Mouse (Mus musculus) limb, embryonic 11.5 days (tissue): ENCODE results near the gene Slc25a22. TPM values are rescaled to one million over a fixed set of nuclear protein-coding genes. Genes with fewer than 3 reads are reported as not detected.

Experiments
- ATAC-seq: fragments of 200-750 bp; cut with Nextera tagmentation; 2 replicates; pipeline ENCODE4 v1.8.0; 2017; ENCODE audit warnings: low read depth; ENCODE audit not compliant: insufficient number of reproducible peaks, low FRiP score, low TSS enrichment
- DNase-seq: peaks from one replicate; pipeline ENCODE4 v3.0.0-alpha.2; 2015; ENCODE audit warnings: low spot score
- H3K27ac ChIP-seq: fragments of 300-500 bp; sonication (generic); replicated peaks from 2 replicates; pipeline ENCODE4 v1.5.1; 2014; ENCODE audit warnings: low read depth, mild to moderate bottlenecking, low read length
- H3K27me3 ChIP-seq: fragments of 300-500 bp; sonication (generic); 2 replicates; pipeline ENCODE4 v1.6.1; 2014; ENCODE audit warnings: mild to moderate bottlenecking, low read length, mixed read lengths; ENCODE audit not compliant: control insufficient read depth, insufficient read depth
- H3K36me3 ChIP-seq: fragments of 300-500 bp; sonication (generic); 2 replicates; pipeline ENCODE4 v1.6.1; 2014; ENCODE audit warnings: mild to moderate bottlenecking, low read length, moderate library complexity, mixed read lengths; ENCODE audit not compliant: control insufficient read depth, insufficient read depth
- H3K4me1 ChIP-seq: fragments of 300-500 bp; sonication (generic); 2 replicates; pipeline ENCODE4 v1.6.1; 2014; ENCODE audit warnings: low read length, mixed read lengths; ENCODE audit not compliant: control insufficient read depth, insufficient read depth
- H3K4me2 ChIP-seq: fragments of 300-500 bp; sonication (generic); 2 replicates; pipeline ENCODE4 v1.6.1; 2014; ENCODE audit warnings: low read depth, mild to moderate bottlenecking, moderate library complexity; ENCODE audit not compliant: severe bottlenecking
- H3K4me3 ChIP-seq: fragments of 300-500 bp; sonication (generic); 2 replicates; pipeline ENCODE4 v1.5.1; 2014; ENCODE audit warnings: low read depth, low read length
- H3K9ac ChIP-seq: fragments of 300-500 bp; sonication (generic); 2 replicates; pipeline ENCODE4 v1.6.1; 2014; ENCODE audit warnings: mild to moderate bottlenecking, low read length
- H3K9me3 ChIP-seq: fragments of 300-500 bp; sonication (generic); 2 replicates; pipeline ENCODE4 v1.6.1; 2016; ENCODE audit warnings: low read length; ENCODE audit not compliant: control insufficient read depth
- WGBS: fragments of 180-500 bp; shearing (Covaris S2); extraction: QIAGEN DNeasy Blood & Tissue Kit; methylation state at CpG from one replicate; pipeline ENCODE4 v1.1.7; 2014; 5-methylcytosine and 5-hydroxymethylcytosine counted together
- polyA plus RNA-seq: library from polyadenylated mRNA; unstranded; fragments of >200 nt; fragmentation: Nextera tagmentation; extraction: Ambion mirVana; gene quantifications from 2 replicates; pipeline ENCODE4 v1.2.1, GENCODE M21; 2014

Slc25a22 gene
- polyA plus RNA-seq: 34.8 and 37.1 TPM in 2 replicates

- no peaks in the 10 kb centered on the region for H3K27me3 ChIP-seq
- no peaks in the 10 kb centered on the region for H3K9me3 ChIP-seq
- peak within 1 kb of the TSS; percentile 43 for H3K4me3 ChIP-seq
- DNase-seq: peak; percentile 90
- H3K9ac ChIP-seq: peak within 1 kb of the TSS; percentile 72
- H3K4me2 ChIP-seq: peak within 1 kb of the TSS; percentile 88
- H3K4me1 ChIP-seq: peaks cover 18% of the 10 kb centered on the region
- WGBS: 6% methylated on average over 53 of the region's 53 CpGs
- no peak within 1 kb of the TSS for H3K27ac ChIP-seq
- H3K36me3 ChIP-seq: peaks cover 20% of the 10 kb centered on the region
- ATAC-seq: peak; percentile 48
Observed at GRCm38 (mm10) chr7:141437178-141438120, at the start of gene Slc25a22. TSS of gene Slc25a22 (minus strand) at chr7:141437892.

- Histone ChIP-seq H3K36me3 (no peaks in the 10 kb centered on the region), H3K27me3 (peaks cover 10% of the 10 kb centered on the region), H3K9ac (no peak overlapping the region), H3K4me1 (0 out of 2 replicates have a peak, but pooled peaks cover 3% of the 10 kb centered on the region), H3K9me3 (no peaks in the 10 kb centered on the region), H3K4me2 (no peak overlapping the region), H3K4me3 (no peak overlapping the region), H3K27ac (no peak overlapping the region)
- DNase-seq (no peak), ATAC-seq (no peak)
- WGBS: 78% methylated on average over 7 of the region's 7 CpGs
Observed at GRCm38 (mm10) chr7:141487141-141487540, 49.4 kb upstream of the Slc25a22 start.

GRCm38 (mm10) chr7:141486239-141486638 is 48.5 kb upstream of the Slc25a22 start:
- DNase-seq (no peak), ATAC-seq (no peak)
- H3K27me3 ChIP-seq: peaks cover 10% of the 10 kb centered on the region
- no peaks in the 10 kb centered on the region for H3K36me3 ChIP-seq
- H3K9ac ChIP-seq: no peak overlapping the region
- H3K4me2 ChIP-seq: no peak overlapping the region
- H3K9me3 ChIP-seq: no peaks in the 10 kb centered on the region
- WGBS: 72% methylated on average over 1 of the region's 1 CpGs
- H3K4me3 ChIP-seq: no peak overlapping the region
- 0 out of 2 replicates have a peak, but pooled peaks cover 3% of the 10 kb centered on the region for H3K4me1 ChIP-seq
- no peak overlapping the region for H3K27ac ChIP-seq

GRCm38 (mm10) chr7:141485606-141486005 is 47.9 kb upstream of the Slc25a22 start:
- H3K4me2 ChIP-seq: no peak overlapping the region
- peaks cover 10% of the 10 kb centered on the region for H3K27me3 ChIP-seq
- H3K9me3 ChIP-seq: no peaks in the 10 kb centered on the region
- WGBS: 93% methylated on average over 2 of the region's 2 CpGs
- no peak overlapping the region for H3K27ac ChIP-seq
- H3K36me3 ChIP-seq: no peaks in the 10 kb centered on the region
- H3K4me1 ChIP-seq: 0 out of 2 replicates have a peak, but pooled peaks cover 3% of the 10 kb centered on the region
- H3K4me3 ChIP-seq: no peak overlapping the region
- no peak for ATAC-seq
- H3K9ac ChIP-seq: no peak overlapping the region
- no peak for DNase-seq

GRCm38 (mm10) chr7:141485186-141485585 is 47.5 kb upstream of the Slc25a22 start:
- ATAC-seq: no peak
- no peak overlapping the region for H3K4me2 ChIP-seq
- peaks cover 10% of the 10 kb centered on the region for H3K27me3 ChIP-seq
- no peak overlapping the region for H3K4me3 ChIP-seq
- 94% methylated on average over 2 of the region's 2 CpGs for WGBS
- no peaks in the 10 kb centered on the region for H3K36me3 ChIP-seq
- no peak overlapping the region for H3K9ac ChIP-seq
- DNase-seq: no peak
- 0 out of 2 replicates have a peak, but pooled peaks cover 3% of the 10 kb centered on the region for H3K4me1 ChIP-seq
- no peak overlapping the region for H3K27ac ChIP-seq
- H3K9me3 ChIP-seq: no peaks in the 10 kb centered on the region

GRCm38 (mm10) chr7:141484186-141485120 is 46.8 kb upstream of the Slc25a22 start:
- Histone ChIP-seq H3K4me1 (0 out of 2 replicates have a peak, but pooled peaks cover 3% of the 10 kb centered on the region), H3K27me3 (peaks cover 10% of the 10 kb centered on the region), H3K36me3 (no peaks in the 10 kb centered on the region), H3K4me2 (no peak overlapping the region), H3K27ac (no peak overlapping the region), H3K4me3 (no peak overlapping the region), H3K9ac (no peak overlapping the region), H3K9me3 (no peaks in the 10 kb centered on the region)
- no peak for ATAC-seq
- DNase-seq: no peak
- 69% methylated on average over 5 of the region's 5 CpGs for WGBS

- DNase-seq: no peak
- Histone ChIP-seq H3K9ac (no peak overlapping the region), H3K27me3 (peaks cover 10% of the 10 kb centered on the region), H3K27ac (no peak overlapping the region), H3K9me3 (no peaks in the 10 kb centered on the region), H3K4me3 (no peak overlapping the region), H3K4me1 (0 out of 2 replicates have a peak, but pooled peaks cover 3% of the 10 kb centered on the region), H3K36me3 (no peaks in the 10 kb centered on the region), H3K4me2 (no peak overlapping the region)
- 71% methylated on average over 6 of the region's 6 CpGs for WGBS
- no peak for ATAC-seq
Observed at GRCm38 (mm10) chr7:141483114-141483653, 45.5 kb upstream of the Slc25a22 start.
